Mouse (Mus musculus) bone marrow, adult 2 months (tissue): ENCODE data around the gene Cc2d1a.

ENCODE experiments used
- CTCF ChIP-seq: fragments of 200-500 bp; IDR thresholded peaks from 2 replicates; pipeline ENCODE4 v1.5.1; 2011; ENCODE audit warnings: low read length, control low read depth; ENCODE audit not compliant: control insufficient read depth, insufficient read depth
- POLR2A ChIP-seq: fragments of 200-500 bp; IDR thresholded peaks from 2 replicates; pipeline ENCODE4 v1.6.1; 2011; ENCODE audit warnings: low read depth, mild to moderate bottlenecking, control low read depth, low read length, borderline replicate concordance; ENCODE audit not compliant: control insufficient read depth

- TF ChIP-seq CTCF (no peak), POLR2A (no peak)
Measured at GRCm38 (mm10) chr8:84194224-84194743, 46.5 kb upstream of the Cc2d1a start.
